Mouse (Mus musculus) lung, postnatal 25 days (tissue): Measurements from ENCODE around the gene Sox12.

Source experiments
- DNase-seq: peaks from one replicate; pipeline ENCODE4 v3.0.0; 2022; ENCODE audit warnings: low spot score

The Sox12 gene

GRCm38 (mm10) chr2:152406126-152406525 is 8.3 kb upstream of the Sox12 start:
- DNase-seq: peak; percentile 96

- DNase-seq: no peak
Observed at GRCm38 (mm10) chr2:152399122-152399542, 1.3 kb upstream of the Sox12 start.

- peak; percentile 93 for DNase-seq
Observed at GRCm38 (mm10) chr2:152398691-152399090, 828 bp upstream of the Sox12 start.

- peak; percentile 69 for DNase-seq
Observed at GRCm38 (mm10) chr2:152397004-152397589, 766 bp downstream of the Sox12 start.

GRCm38 (mm10) chr2:152396110-152397003 is 1.5 kb downstream of the Sox12 start:
- DNase-seq: peak; percentile 84

GRCm38 (mm10) chr2:152395271-152395920 is 2.5 kb downstream of the Sox12 start:
- DNase-seq: no peak

GRCm38 (mm10) chr2:152393225-152394017 is 4.4 kb downstream of the Sox12 start:
- no peak for DNase-seq

GRCm38 (mm10) chr2:152392786-152393185 is 5.1 kb downstream of the Sox12 start:
- DNase-seq: peak; percentile 68

GRCm38 (mm10) chr2:152384191-152384590 is 13.7 kb downstream of the Sox12 start:
- DNase-seq: no peak

- no peak for DNase-seq
Observed at GRCm38 (mm10) chr2:152376345-152376741, 21.5 kb downstream of the Sox12 start, which contains the start of gene Nrsn2. Nrsn2 (minus strand) TSS chr2:152376638.

GRCm38 (mm10) chr2:152375652-152376344 is 22.1 kb downstream of the Sox12 start:
- no peak for DNase-seq

GRCm38 (mm10) chr2:152373547-152373946 is 24.3 kb downstream of the Sox12 start:
- no peak for DNase-seq

GRCm38 (mm10) chr2:152372661-152373060 is 25.2 kb downstream of the Sox12 start:
- no peak for DNase-seq

- DNase-seq: no peak
Observed at GRCm38 (mm10) chr2:152372104-152372503, 25.8 kb downstream of the Sox12 start.

GRCm38 (mm10) chr2:152368532-152369140 is 29.2 kb downstream of the Sox12 start:
- peak; percentile 62 for DNase-seq

- DNase-seq: no peak
Observed at GRCm38 (mm10) chr2:152367917-152368316, 29.9 kb downstream of the Sox12 start.

GRCm38 (mm10) chr2:152363245-152364147 is 34.4 kb downstream of the Sox12 start:
- DNase-seq: peak; percentile 88

- no peak for DNase-seq
Observed at GRCm38 (mm10) chr2:152361193-152361592, 36.7 kb downstream of the Sox12 start.

- DNase-seq: peak; percentile 92
Observed at GRCm38 (mm10) chr2:152360271-152360775, 37.5 kb downstream of the Sox12 start.

GRCm38 (mm10) chr2:152359616-152360015 is 38.2 kb downstream of the Sox12 start:
- peak; percentile 22 for DNase-seq
